Mouse (Mus musculus) myocyte (in vitro differentiated cells): ENCODE results near the gene Ap5b1.

ENCODE experiments used
- CEBPB ChIP-seq: IDR thresholded peaks from 2 replicates; pipeline ENCODE4 v1.6.1; 2011; ENCODE audit warnings: mild to moderate bottlenecking, moderate library complexity; ENCODE audit not compliant: poor library complexity, insufficient read depth, severe bottlenecking
- E2F4 ChIP-seq: IDR thresholded peaks from one replicate; pipeline ENCODE4 v1.6.1; 2011; ENCODE audit warnings: mild to moderate bottlenecking, control low read depth, moderate library complexity; ENCODE audit not compliant: insufficient read depth
- MAX ChIP-seq: IDR thresholded peaks from one replicate; pipeline ENCODE4 v1.6.1; 2011; ENCODE audit warnings: low read depth, mild to moderate bottlenecking, control low read depth
- MYOD1 ChIP-seq, 3 experiments: IDR thresholded peaks; one replicate each; pipeline ENCODE4 v1.6.1; 2011; ENCODE audit warnings: control low read depth in 2 of 3, low read depth in 2 of 3, mild to moderate bottlenecking in 2 of 3, moderate library complexity in 1 of 3; ENCODE audit not compliant: insufficient read length in 2 of 3, control insufficient read depth in 1 of 3
- MYOG ChIP-seq, 3 experiments: IDR thresholded peaks; one replicate each; pipeline ENCODE4 v1.6.1; 2011; ENCODE audit warnings: control low read depth in 2 of 3, low read depth in 2 of 3, mild to moderate bottlenecking in 2 of 3; ENCODE audit not compliant: insufficient read length in 2 of 3, control insufficient read depth in 1 of 3, insufficient read depth in 1 of 3
- POLR2A ChIP-seq: IDR thresholded peaks from one replicate; pipeline ENCODE4 v1.6.1; 2011; ENCODE audit warnings: low read depth, mild to moderate bottlenecking, control low read depth, moderate library complexity; ENCODE audit not compliant: insufficient read length
- POLR2AphosphoS2 ChIP-seq: IDR thresholded peaks from one replicate; pipeline ENCODE4 v1.6.1; 2011; ENCODE audit warnings: low read depth, control low read depth; ENCODE audit not compliant: insufficient read length
- REST ChIP-seq: IDR thresholded peaks from one replicate; pipeline ENCODE4 v1.6.1; 2011; ENCODE audit warnings: mild to moderate bottlenecking, control low read depth, moderate library complexity; ENCODE audit not compliant: insufficient read depth, insufficient read length
- SRF ChIP-seq: IDR thresholded peaks from one replicate; pipeline ENCODE4 v1.6.1; 2011; ENCODE audit warnings: low read depth; ENCODE audit not compliant: control insufficient read depth, insufficient read length
- TCF12 ChIP-seq: IDR thresholded peaks from one replicate; pipeline ENCODE4 v1.6.1; 2011; ENCODE audit warnings: mild to moderate bottlenecking, control low read depth; ENCODE audit not compliant: poor library complexity, insufficient read depth, severe bottlenecking
- USF1 ChIP-seq: IDR thresholded peaks from one replicate; pipeline ENCODE4 v1.6.1; 2011; ENCODE audit warnings: low read depth, mild to moderate bottlenecking, control low read depth, moderate library complexity

GRCm38 (mm10) chr19:5599224-5599623 lies 31.4 kb downstream of the Ap5b1 start:
- TF ChIP-seq POLR2A (no peak), MAX (no peak), SRF (no peak), E2F4 (no peak), TCF12 (no peak), USF1 (no peak), MYOD1 (IDR thresholded peaks at IDR 0.05; ENCODE audit: control insufficient read depth in 1 of 3, insufficient read length in 2 of 3, low read depth in 2 of 3) (no peak), REST (no peak), MYOG (IDR thresholded peaks at IDR 0.05; ENCODE audit: control insufficient read depth in 1 of 3, insufficient read depth in 1 of 3, insufficient read length in 2 of 3, low read depth in 2 of 3) (no peak), POLR2AphosphoS2 (no peak), CEBPB (no peak)
